Mouse (Mus musculus) thymus, postnatal 36 days (tissue): ENCODE results near the gene Kifc3.
A peak's percentile ranks its signal among the peaks of the same experiment; 100 is the strongest.

Experiments used
- DNase-seq, 2 experiments: peaks; one replicate each; pipeline ENCODE4 v3.0.0; 2022; ENCODE audit warnings: mixed read lengths in 2 of 2

The Kifc3 gene

GRCm38 (mm10) chr8:95154654-95155053 lies 48.0 kb downstream of the Kifc3 start:
- DNase-seq = peak in 1 of 2 experiments; percentile 20

DNA sequence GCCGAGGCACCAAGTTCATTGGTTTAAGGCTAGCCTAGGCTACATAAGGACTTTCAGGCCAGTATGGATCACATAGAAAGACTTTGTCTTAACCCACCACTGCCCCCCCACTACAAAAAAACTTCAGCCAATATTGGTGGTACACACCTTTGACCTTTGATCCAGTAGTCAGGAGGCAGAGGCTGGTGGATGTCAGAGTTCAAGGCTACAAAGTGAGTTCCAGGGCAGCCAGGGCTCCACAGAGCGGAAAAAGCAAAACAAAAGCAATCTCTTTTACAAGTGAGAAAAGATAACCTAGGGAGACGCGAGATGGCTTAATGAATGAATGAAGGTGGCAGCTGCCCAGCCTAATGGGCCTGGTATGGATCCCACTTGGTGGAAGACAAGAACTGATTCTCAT lies 48.6 kb downstream of the Kifc3 start:
- no peak for DNase-seq

GRCm38 (mm10) chr8:95150608-95151007 lies 52.0 kb downstream of the Kifc3 start:
- no peak for DNase-seq

DNA sequence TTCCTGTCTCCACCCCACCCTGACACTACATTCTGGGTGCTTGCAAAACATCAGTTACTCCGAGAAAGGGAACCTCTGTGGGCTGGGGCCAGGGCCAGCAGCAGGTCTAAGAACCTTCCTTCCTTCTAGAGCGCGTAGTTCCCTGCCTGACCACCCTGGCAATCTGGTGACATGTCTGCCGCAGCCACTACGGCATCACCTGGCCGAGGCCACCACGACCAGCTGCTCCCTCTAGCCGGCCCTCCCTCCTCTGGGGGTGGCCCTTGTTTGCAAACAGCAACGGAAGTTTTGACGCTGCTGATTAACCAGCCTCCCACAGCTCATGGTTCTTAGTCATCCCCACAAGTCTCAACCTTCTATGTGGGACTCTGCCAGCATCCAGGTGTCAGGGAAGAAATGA lies 53.2 kb downstream of the Kifc3 start:
- no peak for DNase-seq

GRCm38 (mm10) chr8:95146846-95147245 lies 55.8 kb downstream of the Kifc3 start:
- no peak for DNase-seq

- no peak for DNase-seq
Measured at GRCm38 (mm10) chr8:95146044-95146745, 56.4 kb downstream of the Kifc3 start.

DNA sequence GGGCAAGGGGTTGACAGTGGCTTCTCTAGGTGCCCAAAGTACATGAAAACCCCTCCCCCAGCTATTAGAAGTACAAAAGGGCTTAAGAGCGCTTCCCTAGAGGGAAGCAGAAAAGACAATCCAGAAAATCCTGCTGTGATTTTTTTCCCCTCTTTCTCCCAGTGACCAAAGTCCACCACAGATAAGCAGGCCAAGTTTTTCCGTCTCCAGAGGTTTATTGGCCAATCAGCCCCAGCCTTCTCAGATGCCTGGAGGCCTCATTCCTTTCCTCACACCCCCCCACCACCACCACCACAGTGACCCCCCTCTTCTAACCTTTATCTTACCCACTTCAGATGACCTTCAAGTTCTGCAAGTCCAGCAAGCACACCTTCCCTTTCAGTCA lies 58.0 kb downstream of the Kifc3 start:
- DNase-seq = no peak

DNA sequence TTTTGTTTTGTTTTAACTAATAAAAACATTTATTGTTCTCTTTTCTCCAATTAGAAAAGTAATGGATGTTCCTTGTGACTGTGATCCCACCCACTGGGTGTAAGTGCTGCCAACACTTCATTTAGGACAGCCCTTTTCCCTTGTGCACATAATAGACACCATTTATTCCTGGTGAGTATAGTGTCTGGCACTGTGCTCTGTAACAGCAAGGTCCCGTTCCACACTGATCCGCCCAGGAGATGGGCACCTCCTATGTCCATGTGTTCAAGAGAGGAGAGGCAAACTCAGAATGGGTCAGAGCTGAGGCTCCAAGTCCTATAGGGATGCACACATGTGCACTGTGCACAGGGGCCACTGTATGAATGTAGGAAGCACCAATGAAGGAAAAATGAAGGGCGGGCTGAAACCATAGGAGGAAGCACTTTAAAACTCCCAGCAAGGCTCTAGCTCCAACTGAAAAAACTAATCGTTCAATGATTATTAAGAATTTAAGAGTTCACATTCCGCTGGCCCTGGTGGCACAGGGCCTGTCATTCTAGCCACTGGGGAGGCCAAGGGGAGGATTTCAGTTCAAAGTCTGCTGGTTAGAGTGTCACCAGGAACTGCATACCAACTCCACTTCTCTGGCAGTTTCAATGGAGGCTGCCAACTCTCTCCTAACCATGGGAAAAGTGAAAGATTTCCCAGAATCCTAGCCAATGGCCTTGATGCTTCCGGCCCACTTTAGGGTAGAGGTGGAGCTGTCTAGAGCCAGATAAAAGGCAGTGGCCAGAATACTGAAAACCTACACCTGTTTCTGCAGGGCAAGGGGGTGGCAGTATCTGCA lies 58.6 kb downstream of the Kifc3 start:
- DNase-seq = no peak

DNA sequence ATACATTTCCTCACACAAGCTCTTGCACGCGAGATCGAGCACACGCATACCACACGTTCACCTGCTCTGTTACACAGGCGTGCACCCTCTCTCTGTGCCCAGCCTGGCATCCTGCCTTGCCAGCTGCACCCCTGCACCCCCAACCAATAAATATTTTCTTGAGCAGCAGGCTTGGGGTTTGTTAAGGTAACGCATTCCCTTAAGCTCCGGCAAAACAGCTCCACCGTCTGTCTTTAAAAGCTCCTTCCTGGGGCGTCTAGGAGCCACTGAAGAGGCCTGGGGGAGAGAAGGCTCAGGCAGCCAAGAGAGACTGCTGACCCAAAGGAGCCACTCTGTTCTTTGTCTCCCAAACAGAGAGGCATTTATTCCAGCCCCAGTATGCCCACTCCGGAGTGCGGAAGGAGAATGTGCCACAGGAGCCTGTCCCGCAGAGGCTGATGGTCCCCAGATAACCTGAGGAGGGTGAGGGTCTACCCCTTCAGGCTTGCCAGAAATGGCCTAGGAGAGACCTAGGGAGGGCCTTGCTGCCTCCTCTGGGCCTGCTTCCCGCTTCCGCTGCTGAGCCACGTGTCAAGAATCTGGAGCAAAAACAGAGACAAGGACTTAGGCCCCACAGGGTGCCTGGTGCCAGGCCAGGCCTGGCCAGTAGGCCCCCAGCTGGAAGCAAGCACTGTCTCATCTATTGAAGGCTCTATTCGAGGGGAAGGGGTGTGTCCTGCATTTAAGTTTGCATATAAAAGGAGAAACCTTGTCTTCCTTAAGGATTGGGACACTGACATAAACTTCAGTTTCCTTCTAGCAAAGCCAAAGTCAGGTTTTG lies 59.4 kb downstream of the Kifc3 start:
- DNase-seq = peak; percentile 7 to 25

GRCm38 (mm10) chr8:95142075-95142831 lies 60.4 kb downstream of the Kifc3 start:
- peak; percentile 81 to 87 for DNase-seq

DNA sequence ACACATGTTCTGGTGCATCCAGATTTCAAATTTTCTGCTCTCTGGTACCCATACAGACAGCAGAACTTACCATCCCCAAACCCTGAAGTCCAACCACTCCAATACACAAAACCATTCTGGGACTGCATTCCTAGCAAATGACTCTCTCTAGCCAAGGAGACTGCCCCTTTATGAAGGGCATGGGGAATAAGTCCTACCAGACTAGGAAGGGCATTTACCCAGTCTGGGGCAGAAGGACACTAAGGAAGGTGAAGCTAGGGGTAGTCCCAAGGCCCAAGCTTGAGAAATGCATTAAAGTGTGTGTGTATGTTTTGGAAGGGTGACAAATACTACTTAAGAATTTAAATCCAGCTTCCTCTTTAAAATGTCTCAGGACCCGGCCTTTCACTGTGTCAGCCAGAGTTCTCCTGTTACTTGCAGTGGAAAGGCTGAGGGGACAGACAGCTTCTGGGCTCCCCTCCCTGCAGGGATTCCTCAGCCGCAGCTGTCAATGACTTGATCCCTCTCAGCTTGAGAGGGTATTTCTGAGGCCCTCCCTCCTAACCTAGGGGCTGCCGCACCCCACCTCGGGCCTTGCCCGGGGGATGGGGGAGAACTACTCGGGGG lies 61.0 kb downstream of the Kifc3 start:
- no peak for DNase-seq

DNA sequence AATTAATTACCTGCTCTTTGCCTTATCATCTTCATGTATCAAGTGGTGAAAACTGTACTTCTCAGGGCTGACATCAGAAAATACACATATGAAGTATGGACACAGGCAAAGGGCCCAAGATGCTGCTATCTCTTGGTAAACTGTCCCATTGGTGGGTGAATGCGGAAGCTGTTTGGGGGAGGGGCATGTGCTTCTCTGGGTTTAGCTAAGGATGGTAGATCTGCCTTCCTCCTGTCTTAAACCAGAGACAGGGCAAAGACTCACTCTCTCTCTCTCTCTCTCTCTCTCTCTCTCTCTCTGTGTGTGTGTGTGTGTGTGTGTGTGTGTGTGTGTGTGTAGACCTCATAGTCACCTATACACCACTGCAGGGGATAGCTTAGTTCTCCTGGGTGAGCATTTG lies 61.6 kb downstream of the Kifc3 start:
- no peak for DNase-seq

GRCm38 (mm10) chr8:95140555-95140954 lies 62.1 kb downstream of the Kifc3 start:
- DNase-seq = no peak

- no peak for DNase-seq
Measured at GRCm38 (mm10) chr8:95139051-95139365, 63.6 kb downstream of the Kifc3 start.

GRCm38 (mm10) chr8:95138341-95139050 lies 64.1 kb downstream of the Kifc3 start:
- no peak for DNase-seq

- no peak for DNase-seq
Measured at GRCm38 (mm10) chr8:95137641-95138098, 64.9 kb downstream of the Kifc3 start.

- no peak for DNase-seq
Measured at GRCm38 (mm10) chr8:95137201-95137600, 65.4 kb downstream of the Kifc3 start.

DNA sequence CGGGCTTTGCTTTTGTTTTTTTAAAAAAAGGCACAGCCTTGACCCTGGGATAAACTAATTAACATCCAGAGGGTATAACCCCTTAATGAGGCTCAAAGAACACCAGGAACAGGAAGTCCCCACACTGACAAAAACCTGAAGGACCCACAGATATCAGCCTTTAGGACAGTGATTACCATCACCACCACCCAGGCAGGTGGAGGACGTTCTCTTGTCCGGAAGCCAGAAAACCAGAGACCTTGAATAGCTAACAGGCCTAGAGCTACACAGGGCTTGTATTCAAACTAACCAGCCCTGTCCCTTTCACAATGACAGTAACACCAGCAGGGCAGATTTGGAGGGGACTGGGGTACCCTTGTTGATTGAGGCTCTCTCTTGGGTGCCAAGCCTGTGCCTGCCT lies 66.4 kb downstream of the Kifc3 start:
- no peak for DNase-seq

GRCm38 (mm10) chr8:95135242-95135641 lies 67.4 kb downstream of the Kifc3 start:
- no peak for DNase-seq

GRCm38 (mm10) chr8:95134186-95134585 lies 68.4 kb downstream of the Kifc3 start:
- DNase-seq = no peak

DNA sequence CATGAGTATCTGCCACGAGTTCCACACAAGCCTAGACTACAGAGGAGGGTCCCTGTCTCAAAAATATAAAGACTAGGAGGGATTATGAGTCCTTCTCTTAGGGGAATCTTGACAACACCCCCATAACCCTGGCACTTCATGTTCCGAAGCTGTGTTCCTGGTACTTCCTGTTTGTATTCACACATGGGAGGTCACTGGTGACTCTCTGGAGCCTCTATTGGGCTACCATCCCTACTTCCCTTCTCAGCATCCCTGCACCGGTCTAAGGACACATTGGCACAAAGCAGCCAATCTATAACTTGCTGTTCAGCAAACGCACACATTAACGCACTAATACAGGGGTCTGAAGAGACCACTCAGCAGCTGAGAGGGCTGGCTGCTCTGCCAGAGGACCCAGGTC lies 70.6 kb downstream of the Kifc3 start:
- DNase-seq = no peak
